Mouse (Mus musculus): ENCODE measurements around the gene Trim15.

GRCm38 (mm10) chr17:36836874-36837647 is 29.9 kb downstream of the Trim15 start, which contains the start of gene Trim26:
- peak; percentile 77; the same call in 1 of the 2 replicates for TF ChIP-seq POLR2A (IDR thresholded peaks at IDR 0.05; ENCODE audit: borderline replicate concordance, extremely low read depth, insufficient read depth, insufficient read length, poor library complexity, severe bottlenecking)
- TF ChIP-seq CTCF (IDR thresholded peaks at IDR 0.05; ENCODE audit: borderline replicate concordance, extremely low read depth, insufficient read depth, insufficient read length), result no peak

Measured in brain, embryonic 14.5 days (tissue).